Mouse (Mus musculus) midbrain, embryonic 11.5 days (tissue): ENCODE measurements around the gene Mecr. TPM values are rescaled to one million over a fixed set of nuclear protein-coding genes. Genes with fewer than 3 reads are reported as not detected.

ENCODE experiments used
- ATAC-seq: fragments of 200-750 bp; cut with Nextera tagmentation; 2 replicates; pipeline ENCODE4 v1.8.0; 2017; ENCODE audit warnings: moderate TSS enrichment, moderate library complexity; ENCODE audit not compliant: low FRiP score
- DNase-seq: peaks from one replicate; pipeline ENCODE4 v3.0.0; 2015; ENCODE audit warnings: low spot score; ENCODE audit errors: missing footprints
- H3K27ac ChIP-seq: fragments of 300-500 bp; sonication (generic); 2 replicates; pipeline ENCODE4 v1.5.1; 2014; ENCODE audit warnings: low read depth, low read length
- H3K27me3 ChIP-seq: fragments of 300-500 bp; sonication (generic); 2 replicates; pipeline ENCODE4 v1.6.1; 2014; ENCODE audit warnings: mild to moderate bottlenecking, low read length, moderate library complexity, mixed read lengths; ENCODE audit not compliant: control insufficient read depth, insufficient read depth
- H3K36me3 ChIP-seq: fragments of 300-500 bp; sonication (generic); 2 replicates; pipeline ENCODE4 v1.6.1; 2014; ENCODE audit warnings: mild to moderate bottlenecking, low read length, moderate library complexity, mixed read lengths; ENCODE audit not compliant: control insufficient read depth, insufficient read depth
- H3K4me1 ChIP-seq: fragments of 300-500 bp; sonication (generic); 2 replicates; pipeline ENCODE4 v1.6.1; 2014; ENCODE audit warnings: low read length; ENCODE audit not compliant: control insufficient read depth, insufficient read depth
- H3K4me2 ChIP-seq: fragments of 300-500 bp; sonication (generic); 2 replicates; pipeline ENCODE4 v1.6.1; 2014; ENCODE audit warnings: mild to moderate bottlenecking, moderate library complexity
- H3K4me3 ChIP-seq: fragments of 300-500 bp; sonication (generic); 2 replicates; pipeline ENCODE4 v1.5.1; 2014; ENCODE audit warnings: low read depth, low read length
- H3K9ac ChIP-seq: fragments of 300-500 bp; sonication (generic); 2 replicates; pipeline ENCODE4 v1.6.1; 2014; ENCODE audit warnings: low read length
- H3K9me3 ChIP-seq: fragments of 300-500 bp; sonication (generic); 2 replicates; pipeline ENCODE4 v1.6.1; 2016; ENCODE audit warnings: low read length; ENCODE audit not compliant: control insufficient read depth
- WGBS: fragments of 180-500 bp; shearing (Covaris S2); extraction: QIAGEN DNeasy Blood & Tissue Kit; methylation state at CpG from one replicate; pipeline ENCODE4 v1.1.7; 2014; 5-methylcytosine and 5-hydroxymethylcytosine counted together
- polyA plus RNA-seq: library from polyadenylated mRNA; unstranded; fragments of >200 nt; fragmentation: Nextera tagmentation; extraction: Ambion mirVana; gene quantifications from 2 replicates; pipeline ENCODE4 v1.2.1, GENCODE M21; 2014

The Mecr gene
- polyA plus RNA-seq, 1 experiment from 2014 or later = 40.3 TPM

DNA sequence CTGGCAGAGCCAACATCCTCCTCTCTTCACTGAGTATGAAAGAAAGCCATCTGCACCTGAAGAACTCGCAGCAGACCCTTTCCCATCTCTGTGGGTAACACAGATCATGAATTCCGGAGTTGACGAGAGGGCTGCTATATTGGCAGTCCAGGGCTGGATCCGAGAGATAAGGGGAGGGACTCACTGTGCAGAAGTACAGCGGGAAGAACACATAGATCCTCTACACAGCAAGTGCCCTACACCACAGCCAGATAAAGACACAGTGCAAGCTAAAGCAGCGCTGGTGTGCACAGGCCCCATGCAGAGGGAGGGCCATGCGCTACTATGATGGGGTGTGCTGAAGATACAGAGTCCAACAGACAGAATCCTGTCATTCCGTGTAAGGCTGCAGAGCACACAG, 14.1 kb upstream of the Mecr start:
- Histone ChIP-seq H3K9ac (no peak overlapping the region), H3K9me3 (no peaks in the 10 kb centered on the region), H3K4me2 (no peak overlapping the region), H3K27ac (no peak overlapping the region), H3K4me1 (peaks cover 20% of the 10 kb centered on the region), H3K4me3 (no peak overlapping the region), H3K27me3 (no peaks in the 10 kb centered on the region; the same call in 1 of the 2 replicates), H3K36me3 (no peaks in the 10 kb centered on the region)
- DNase-seq (peak; percentile 31), ATAC-seq (no peak)
- 84% methylated on average over 8 of the region's 8 CpGs for WGBS

DNA sequence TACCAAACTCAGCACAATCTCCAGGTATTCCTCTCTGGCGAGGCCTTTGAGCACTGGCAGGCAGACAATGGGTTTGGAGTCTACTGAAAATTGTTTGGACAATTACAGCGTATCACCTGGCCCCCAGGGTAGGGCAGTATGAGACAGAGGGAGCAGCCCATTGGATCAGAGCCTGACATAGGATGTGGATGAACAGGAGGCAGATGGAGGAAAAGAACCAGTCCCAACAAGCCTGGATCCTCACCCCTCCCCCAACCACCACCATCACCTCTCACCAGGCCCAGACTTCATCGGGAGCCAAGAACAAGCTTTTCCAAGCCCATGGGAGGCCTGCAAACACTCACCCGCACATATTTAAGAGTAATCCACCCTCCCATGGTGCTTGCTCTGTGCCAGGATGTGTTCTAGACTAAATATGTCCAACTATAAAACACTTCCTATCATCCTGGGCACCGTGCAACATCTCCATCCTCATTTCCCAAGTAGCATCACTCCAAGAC, 11.7 kb upstream of the Mecr start:
- H3K4me3 ChIP-seq = no peak overlapping the region
- DNase-seq (no peak), ATAC-seq (no peak)
- H3K9ac ChIP-seq = no peak overlapping the region
- peaks cover 16% of the 10 kb centered on the region; the same call in 1 of the 2 replicates for H3K27me3 ChIP-seq
- H3K9me3 ChIP-seq = no peaks in the 10 kb centered on the region
- no peak overlapping the region for H3K27ac ChIP-seq
- peaks cover 17% of the 10 kb centered on the region for H3K4me1 ChIP-seq
- no peak overlapping the region for H3K4me2 ChIP-seq
- no peaks in the 10 kb centered on the region for H3K36me3 ChIP-seq
- 75% methylated on average over 5 of the region's 5 CpGs for WGBS

DNA sequence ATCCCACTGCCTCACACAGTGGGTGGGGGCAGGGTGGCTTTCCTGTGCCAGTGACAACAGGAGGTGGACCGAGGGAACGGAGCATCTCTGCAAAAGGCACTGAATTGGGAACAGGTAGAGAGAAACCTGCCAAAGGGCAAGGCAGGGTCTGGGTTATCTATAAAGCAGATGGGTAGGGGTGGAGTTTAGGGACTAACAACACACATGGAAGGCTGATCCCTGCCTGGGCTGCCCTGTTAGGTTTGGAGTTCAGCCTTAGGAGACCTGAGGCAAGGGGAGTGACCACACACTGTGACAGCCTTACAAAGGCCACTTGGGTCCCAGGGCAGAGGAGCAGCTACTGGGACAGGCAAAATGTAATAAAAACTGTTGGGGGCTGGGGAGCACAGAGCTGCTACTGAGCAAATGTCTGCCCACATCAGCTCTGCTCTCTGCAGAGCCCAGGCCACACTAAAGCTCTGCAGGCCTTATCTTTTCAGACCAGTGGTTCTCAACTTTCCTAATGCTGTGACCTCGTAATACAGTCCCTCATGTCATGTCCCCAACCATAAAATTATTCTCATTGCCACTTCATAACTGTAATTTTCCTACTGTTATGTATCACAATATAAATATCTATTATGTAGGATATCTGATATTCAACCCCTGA, 10.4 kb upstream of the Mecr start:
- Histone ChIP-seq H3K4me2 (no peak overlapping the region), H3K36me3 (no peaks in the 10 kb centered on the region), H3K9me3 (no peaks in the 10 kb centered on the region), H3K27ac (no peak overlapping the region), H3K9ac (no peak overlapping the region), H3K4me1 (peaks cover 7% of the 10 kb centered on the region), H3K27me3 (peaks cover 26% of the 10 kb centered on the region), H3K4me3 (no peak overlapping the region)
- no peak for DNase-seq
- WGBS = 82% methylated on average over 3 of the region's 3 CpGs
- ATAC-seq = no peak

DNA sequence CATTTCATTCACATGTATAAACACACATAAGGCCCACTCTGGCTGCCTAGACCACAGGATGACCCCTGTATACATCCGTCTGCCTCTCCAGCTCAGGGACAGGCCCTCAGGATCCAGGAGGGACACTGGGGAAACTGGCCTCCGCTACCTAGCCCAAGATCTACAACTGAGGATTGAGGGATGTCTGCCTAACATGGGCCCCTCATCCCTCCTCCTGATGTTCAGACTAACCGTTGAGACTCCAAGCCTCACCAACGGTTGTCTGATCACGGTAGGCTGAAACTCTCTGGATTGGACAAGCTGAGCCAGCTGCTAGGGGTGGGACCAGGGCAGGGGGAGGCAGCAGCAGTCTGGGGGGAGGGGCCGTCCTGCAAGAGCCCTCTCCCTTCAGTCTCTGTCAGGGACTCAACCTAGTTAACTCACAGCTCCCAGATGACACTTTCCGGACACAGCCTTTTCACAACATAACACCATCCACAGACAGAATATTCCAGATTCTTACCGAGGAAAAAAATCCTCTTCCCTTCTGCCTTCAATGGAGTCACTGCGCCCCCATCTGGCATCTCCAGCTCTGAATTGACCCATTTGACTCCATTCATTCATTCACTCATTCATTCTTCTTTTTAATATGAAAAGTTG, 9.2 kb upstream of the Mecr start:
- Histone ChIP-seq H3K4me3 (no peak overlapping the region), H3K9me3 (no peaks in the 10 kb centered on the region), H3K27ac (no peak overlapping the region), H3K4me1 (peaks cover 6% of the 10 kb centered on the region), H3K27me3 (peaks cover 28% of the 10 kb centered on the region), H3K9ac (no peak overlapping the region), H3K36me3 (no peaks in the 10 kb centered on the region), H3K4me2 (no peak overlapping the region)
- ATAC-seq = no peak
- 28% methylated on average over 9 of the region's 9 CpGs for WGBS
- no peak for DNase-seq

DNA sequence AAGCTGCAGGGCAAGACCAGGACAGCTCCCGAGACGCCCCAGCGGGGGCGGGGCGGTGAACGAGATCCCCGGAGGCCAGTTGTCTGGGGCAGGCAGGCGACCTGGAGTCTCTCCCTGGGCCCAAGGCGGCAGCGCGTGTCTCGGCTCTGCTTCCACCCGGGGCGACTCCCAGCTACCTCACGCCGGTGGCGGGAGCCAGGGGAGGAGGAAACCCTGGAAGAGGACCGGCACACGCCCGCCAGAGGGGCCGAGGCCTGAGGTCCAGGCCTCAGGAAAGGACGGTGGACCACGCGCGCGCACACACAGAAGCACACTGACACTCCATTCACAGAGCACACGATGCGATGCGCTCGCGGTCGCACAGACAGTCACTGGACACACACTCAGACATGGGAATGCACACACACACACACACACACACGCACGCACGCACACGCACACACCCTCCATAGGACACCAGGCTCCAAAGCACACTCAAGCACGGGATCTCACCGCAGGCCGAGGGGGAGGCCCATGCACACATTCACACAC, 6.9 kb upstream of the Mecr start:
- Histone ChIP-seq H3K9ac (peak overlapping the region; percentile 79), H3K36me3 (no peaks in the 10 kb centered on the region), H3K27ac (no peak overlapping the region), H3K4me2 (peak overlapping the region; percentile 98), H3K27me3 (peaks cover 28% of the 10 kb centered on the region), H3K4me3 (peak overlapping the region; percentile 67), H3K4me1 (peaks cover 6% of the 10 kb centered on the region), H3K9me3 (no peaks in the 10 kb centered on the region)
- DNase-seq (peak; percentile 95), ATAC-seq (peak; percentile 29)
- under 1% methylated on average over 39 of the region's 39 CpGs for WGBS

DNA sequence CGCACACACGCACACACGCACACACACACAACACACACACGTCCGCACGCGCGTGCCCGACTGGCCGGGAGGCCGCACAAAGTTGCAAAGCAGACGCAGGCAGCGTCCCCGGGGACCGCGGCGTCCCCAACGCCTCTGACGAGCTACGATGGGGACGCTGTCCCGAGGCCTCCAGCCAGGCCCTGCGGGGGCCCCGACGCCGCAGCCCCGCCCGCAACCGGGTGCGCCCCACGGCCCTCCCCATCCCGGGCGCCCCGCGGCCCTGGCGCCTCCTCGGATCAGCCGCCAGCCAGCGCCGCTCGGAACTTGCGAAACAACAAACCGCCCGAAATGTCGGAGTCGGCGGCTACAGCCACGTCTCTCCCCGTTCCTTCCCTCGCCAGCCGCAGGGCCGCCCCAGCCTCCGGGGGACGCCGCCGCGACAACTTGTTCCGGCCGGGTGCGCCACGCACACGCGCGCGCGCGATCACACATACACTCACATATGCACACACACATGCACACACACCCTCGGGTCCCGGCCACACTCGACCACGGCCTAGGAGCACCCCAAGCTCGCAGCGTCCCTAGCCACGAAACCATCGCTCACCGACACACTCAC, 6.3 kb upstream of the Mecr start:
- Histone ChIP-seq H3K36me3 (no peaks in the 10 kb centered on the region), H3K4me2 (peak overlapping the region; percentile 98), H3K27me3 (peaks cover 28% of the 10 kb centered on the region), H3K4me3 (peak overlapping the region; percentile 67), H3K9me3 (no peaks in the 10 kb centered on the region), H3K4me1 (peaks cover 6% of the 10 kb centered on the region), H3K9ac (peak overlapping the region; percentile 79), H3K27ac (no peak overlapping the region)
- WGBS = under 1% methylated on average over 72 of the region's 76 CpGs
- peak; percentile 16 for ATAC-seq
- peak; percentile 94 for DNase-seq

DNA sequence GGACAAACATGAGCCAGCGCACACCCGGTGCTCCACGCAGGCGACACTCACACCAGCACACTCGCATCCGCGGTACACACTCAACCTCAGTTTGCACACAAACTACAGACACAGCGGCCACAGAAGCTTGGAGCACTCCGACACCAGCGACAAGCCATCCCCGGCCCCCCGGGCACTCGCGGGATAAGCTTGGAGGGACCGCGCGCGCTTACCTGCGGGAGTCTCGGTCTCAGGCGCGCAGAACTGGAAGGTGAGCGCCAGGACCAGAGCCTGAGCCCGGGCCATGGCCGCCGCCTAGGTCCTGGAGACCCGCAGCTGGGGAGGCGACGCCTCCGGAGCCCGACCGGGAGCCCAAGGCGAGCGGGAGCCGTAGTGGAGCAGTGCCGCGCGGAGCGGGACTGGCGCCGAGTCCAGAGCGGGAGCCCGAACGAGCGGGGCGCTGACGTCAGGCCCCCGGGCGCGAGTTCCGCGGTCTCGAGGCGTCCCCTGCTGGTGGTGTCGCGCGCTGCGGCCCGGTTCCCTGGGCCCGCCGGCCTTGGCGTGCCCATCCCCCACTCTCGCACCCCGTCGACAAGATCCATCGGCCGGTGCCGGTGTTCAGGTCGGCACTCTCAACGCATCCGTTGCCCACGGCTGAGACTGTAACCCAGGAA, 5.3 kb upstream of the Mecr start, which contains the start of gene Ptpru:
Ptpru (minus strand) TSS at position 417 of the 653 bp plus-strand sequence.
- no peak within 1 kb of the TSS for H3K27ac ChIP-seq
- ATAC-seq (peak; percentile 87), DNase-seq (peak; percentile 99)
- H3K4me3 ChIP-seq = peak within 1 kb of the TSS; percentile 67
- H3K4me1 ChIP-seq = peaks cover 8% of the 10 kb centered on the region
- H3K4me2 ChIP-seq = peak within 1 kb of the TSS; percentile 98
- H3K27me3 ChIP-seq = peaks cover 28% of the 10 kb centered on the region
- under 1% methylated on average over 71 of the region's 72 CpGs for WGBS
- H3K9ac ChIP-seq = peak within 1 kb of the TSS; percentile 79
- no peaks in the 10 kb centered on the region for H3K9me3 ChIP-seq
- no peaks in the 10 kb centered on the region for H3K36me3 ChIP-seq

DNA sequence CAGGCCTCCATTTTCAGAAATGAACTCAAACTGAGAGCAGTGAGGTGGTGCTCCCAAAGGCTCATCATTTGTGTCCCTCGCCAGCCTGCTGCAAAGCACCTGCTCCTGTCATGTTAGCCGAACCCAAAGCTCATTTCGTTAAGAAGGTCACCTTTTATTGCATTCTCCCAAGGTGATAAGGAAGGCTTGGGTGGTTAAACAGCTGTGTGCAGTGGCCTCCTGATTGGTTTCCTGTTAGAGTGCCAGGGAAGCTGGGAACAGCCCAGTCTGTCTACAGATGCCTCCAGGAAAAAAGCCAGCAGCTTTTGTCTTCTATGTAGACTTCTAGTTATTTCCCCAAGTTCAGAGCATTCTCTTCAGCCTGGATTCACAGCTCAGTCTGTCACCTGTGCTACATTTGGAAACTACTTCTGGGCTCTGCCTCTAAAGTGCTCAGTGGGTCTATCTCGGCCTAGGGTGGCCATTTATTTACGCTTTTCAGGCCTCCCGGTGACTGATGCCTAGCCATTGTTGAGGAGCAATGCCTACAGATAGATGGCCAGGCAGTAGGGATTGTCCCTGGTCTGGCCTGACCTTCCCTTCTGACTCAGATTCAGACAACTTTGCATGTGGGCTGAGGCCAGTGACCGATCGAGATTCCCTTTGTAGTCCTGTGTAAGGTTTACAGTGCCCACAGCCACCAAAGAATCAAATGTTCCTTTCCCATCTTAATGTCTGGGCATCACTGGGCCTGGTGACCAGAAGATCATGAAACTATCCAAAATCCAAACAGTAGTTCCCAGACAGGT, 2.9 kb downstream of the Mecr start:
- Histone ChIP-seq H3K9me3 (no peaks in the 10 kb centered on the region), H3K4me2 (no peak overlapping the region), H3K4me3 (no peak overlapping the region), H3K36me3 (no peaks in the 10 kb centered on the region), H3K9ac (no peak overlapping the region), H3K27me3 (no peaks in the 10 kb centered on the region), H3K4me1 (peaks cover 9% of the 10 kb centered on the region), H3K27ac (no peak overlapping the region)
- DNase-seq (no peak), ATAC-seq (no peak)
- 87% methylated on average over 8 of the region's 8 CpGs for WGBS
